Mouse (Mus musculus): ENCODE measurements around the gene Gm10273. TPM values are rescaled to one million over a fixed set of nuclear protein-coding genes. Genes with fewer than 3 reads are reported as not detected.
"Not testable (repeated sequence)": the region's sequence is repeated elsewhere in the genome, so short reads cannot be mapped to it uniquely, and the experiment has no call there.

Gm10273 gene
- total RNA-seq (2014; rRNA removed) (8.9 and 11.2 TPM in 2 replicates), polyA plus RNA-seq (2015; fragmentation: Nextera tagmentation; extraction: Ambion mirVana) (3.1 and 4.6 TPM in 2 replicates)

GRCm38 (mm10) chr10:59395461-59395860 is at the start of gene Gm10273:
Gene Gm10273, plus strand, starts transcription at chr10:59395632.
- ATAC-seq; DNase-seq; H3K4me3 ChIP-seq (ENCODE audit: low read depth, low read length); H3K4me2 ChIP-seq (ENCODE audit: low read depth); H3K27me3 ChIP-seq (ENCODE audit: insufficient read depth, low read length); H3K9me3 ChIP-seq (ENCODE audit: low read length); H3K36me3 ChIP-seq (ENCODE audit: insufficient read depth); H3K9ac ChIP-seq; H3K4me1 ChIP-seq (ENCODE audit: insufficient read depth); H3K27ac ChIP-seq (ENCODE audit: low read depth, low read length): not testable (repeated sequence)
- 90% methylated on average over 7 of the region's 25 CpGs for WGBS

GRCm38 (mm10) chr10:59346560-59346959 is 48.9 kb upstream of the Gm10273 start:
- H3K36me3 ChIP-seq (ENCODE audit: insufficient read depth) = peaks cover 42% of the 10 kb centered on the region
- ATAC-seq = no peak

GRCm38 (mm10) chr10:59348200-59348599 is 47.2 kb upstream of the Gm10273 start:
- Histone ChIP-seq H3K4me1 (ENCODE audit: insufficient read depth) (no peaks in the 10 kb centered on the region), H3K9ac (no peak overlapping the region), H3K9me3 (ENCODE audit: low read length) (no peaks in the 10 kb centered on the region), H3K36me3 (ENCODE audit: insufficient read depth) (peaks cover 46% of the 10 kb centered on the region), H3K4me2 (ENCODE audit: low read depth) (no peak overlapping the region), H3K27me3 (ENCODE audit: insufficient read depth, low read length) (no peaks in the 10 kb centered on the region), H3K27ac (ENCODE audit: low read depth, low read length) (no peak overlapping the region), H3K4me3 (ENCODE audit: low read depth, low read length) (no peak overlapping the region)
- no peak for TF ChIP-seq CTCF (IDR thresholded peaks at IDR 0.05; ENCODE audit: low read depth)
- no peak for ATAC-seq
- no peak for DNase-seq
- WGBS = 95% methylated on average over 9 of the region's 9 CpGs

More at GRCm38 (mm10) chr10:59346560-59346959, 48.9 kb upstream of the Gm10273 start:
- H3K9ac ChIP-seq = no peak overlapping the region
- no peak overlapping the region for H3K4me3 ChIP-seq (ENCODE audit: low read depth, low read length)
- H3K27ac ChIP-seq (ENCODE audit: low read depth, low read length) = no peak overlapping the region
- no peaks in the 10 kb centered on the region for H3K27me3 ChIP-seq (ENCODE audit: insufficient read depth, low read length)
- no peaks in the 10 kb centered on the region for H3K4me1 ChIP-seq (ENCODE audit: insufficient read depth)
- H3K4me2 ChIP-seq (ENCODE audit: low read depth) = no peak overlapping the region
- no peak for DNase-seq
- no peaks in the 10 kb centered on the region for H3K9me3 ChIP-seq (ENCODE audit: low read length)
- no peak for TF ChIP-seq CTCF (IDR thresholded peaks at IDR 0.05; ENCODE audit: low read depth)
- 97% methylated on average over 2 of the region's 2 CpGs for WGBS

GRCm38 (mm10) chr10:59349536-59349935 is 45.9 kb upstream of the Gm10273 start:
- ATAC-seq (no peak), DNase-seq (no peak)
- peaks cover 50% of the 10 kb centered on the region for H3K36me3 ChIP-seq (ENCODE audit: insufficient read depth)
- TF ChIP-seq CTCF (IDR thresholded peaks at IDR 0.05; ENCODE audit: low read depth) = no peak
- H3K9ac ChIP-seq = no peak overlapping the region
- no peaks in the 10 kb centered on the region for H3K4me1 ChIP-seq (ENCODE audit: insufficient read depth)
- WGBS = 92% methylated on average over 2 of the region's 2 CpGs
- no peak overlapping the region for H3K4me2 ChIP-seq (ENCODE audit: low read depth)
- no peaks in the 10 kb centered on the region for H3K27me3 ChIP-seq (ENCODE audit: insufficient read depth, low read length)
- H3K9me3 ChIP-seq (ENCODE audit: low read length) = no peaks in the 10 kb centered on the region
- H3K4me3 ChIP-seq (ENCODE audit: low read depth, low read length) = no peak overlapping the region
- H3K27ac ChIP-seq (ENCODE audit: low read depth, low read length) = no peak overlapping the region

GRCm38 (mm10) chr10:59353065-59353464 is 42.4 kb upstream of the Gm10273 start:
- 29% methylated on average over 1 of the region's 1 CpGs for WGBS
- Histone ChIP-seq H3K9me3 (ENCODE audit: low read length) (no peaks in the 10 kb centered on the region), H3K27ac (ENCODE audit: low read depth, low read length) (no peak overlapping the region), H3K27me3 (ENCODE audit: insufficient read depth, low read length) (no peaks in the 10 kb centered on the region), H3K36me3 (ENCODE audit: insufficient read depth) (peaks cover 40% of the 10 kb centered on the region), H3K4me1 (ENCODE audit: insufficient read depth) (no peaks in the 10 kb centered on the region), H3K4me2 (ENCODE audit: low read depth) (no peak overlapping the region), H3K9ac (no peak overlapping the region), H3K4me3 (ENCODE audit: low read depth, low read length) (no peak overlapping the region)
- ATAC-seq = no peak
- TF ChIP-seq CTCF (IDR thresholded peaks at IDR 0.05; ENCODE audit: low read depth) = peak; percentile 42
- no peak for DNase-seq

GRCm38 (mm10) chr10:59354120-59354519 is 41.3 kb upstream of the Gm10273 start:
- DNase-seq = no peak

GRCm38 (mm10) chr10:59355020-59355419 is 40.4 kb upstream of the Gm10273 start:
- ATAC-seq (no peak), DNase-seq (no peak)
- Histone ChIP-seq H3K4me3 (ENCODE audit: low read depth, low read length) (no peak overlapping the region), H3K9me3 (ENCODE audit: low read length) (no peaks in the 10 kb centered on the region), H3K4me2 (ENCODE audit: low read depth) (no peak overlapping the region), H3K27ac (ENCODE audit: low read depth, low read length) (no peak overlapping the region), H3K4me1 (ENCODE audit: insufficient read depth) (no peaks in the 10 kb centered on the region), H3K36me3 (ENCODE audit: insufficient read depth) (peaks cover 30% of the 10 kb centered on the region), H3K27me3 (ENCODE audit: insufficient read depth, low read length) (no peaks in the 10 kb centered on the region), H3K9ac (no peak overlapping the region)
- WGBS = 85% methylated on average over 8 of the region's 8 CpGs
- TF ChIP-seq CTCF (IDR thresholded peaks at IDR 0.05; ENCODE audit: low read depth) = no peak

More at GRCm38 (mm10) chr10:59354120-59354519, 41.3 kb upstream of the Gm10273 start:
- Histone ChIP-seq H3K4me3 (ENCODE audit: low read depth, low read length) (no peak overlapping the region), H3K27ac (ENCODE audit: low read depth, low read length) (no peak overlapping the region), H3K4me2 (ENCODE audit: low read depth) (no peak overlapping the region), H3K9ac (no peak overlapping the region), H3K27me3 (ENCODE audit: insufficient read depth, low read length) (no peaks in the 10 kb centered on the region), H3K4me1 (ENCODE audit: insufficient read depth) (no peaks in the 10 kb centered on the region), H3K9me3 (ENCODE audit: low read length) (no peaks in the 10 kb centered on the region), H3K36me3 (ENCODE audit: insufficient read depth) (peaks cover 30% of the 10 kb centered on the region)
- 33% methylated on average over 12 of the region's 12 CpGs for WGBS
- TF ChIP-seq CTCF (IDR thresholded peaks at IDR 0.05; ENCODE audit: low read depth) = no peak
- ATAC-seq = no peak

Data from forebrain, postnatal 0 days (tissue).